In genomic region chr17:64735492-64735891, GRCm38 (mm10) we compare ENCODE assay signal across 23 mouse cellular contexts.
DNase-seq lines count a peak whose midpoint lies in the region; ATAC-seq and TF ChIP-seq lines count a peak whose summit lies in the region.
"Had no signal": no experiment of that assay in that cellular context is flagged by ENCODE, and none has a peak within 500 bp of the region (broad histone marks: within the 10 kb centered on the region; RNA-seq: fewer than 3 reads in every experiment).

No protein-coding gene starts in this region.

- no peak for TF ChIP-seq CTCF in kidney, adult 2 months (conservative IDR thresholded peaks at IDR 0.05; ENCODE audit: insufficient read depth, insufficient read length, low read depth, low read length)

- TF ChIP-seq POLR2A in kidney, adult 2 months (IDR thresholded peaks at IDR 0.05; ENCODE audit: low read depth, low read length) = no peak

- peaks cover 14% of the 10 kb centered on the region for H3K36me3 ChIP-seq in kidney, adult 2 months (ENCODE audit: control insufficient read depth, insufficient read depth, low read length)

- 79% methylated on average over 4 of the region's 4 CpGs for WGBS in kidney, adult 2 months

- peak; percentile 41 for DNase-seq in kidney, adult 2 months
- DNase-seq in kidney, postnatal 4 days = no peak
- DNase-seq in lung, postnatal 25 days (ENCODE audit: low spot score) = peak; percentile 63
- no peak for DNase-seq in left cerebral cortex, postnatal 4 days
- no peak for DNase-seq in left cerebral cortex, adult 18-20 months (ENCODE audit: low spot score in 2 of 2)
- DNase-seq: adrenal gland, postnatal 36 days; cerebellum, postnatal 10 days; heart, postnatal 36 days; kidney, postnatal 10 days; thymus, postnatal 25 days had no signal

- no peak overlapping the region for H3K4me3 ChIP-seq in kidney, adult 2 months (ENCODE audit: insufficient read depth, low read depth, low read length)
- H3K4me3 ChIP-seq: embryonic facial prominence, embryonic 12.5 days; forebrain, embryonic 12.5 days; heart, embryonic 13.5 days; hindbrain, embryonic 15.5 days; left cerebral cortex, adult 2 months; limb, embryonic 15.5 days; midbrain, embryonic 12.5 days; stomach, embryonic 15.5 days had no signal

- intact Hi-C loops in left cerebral cortex, postnatal 4 days (cut with DNase I) = no loop called here

- no peak overlapping the region for H3K27ac ChIP-seq in kidney, adult 2 months (ENCODE audit: insufficient read depth, low read depth, low read length)
- H3K27ac ChIP-seq: embryonic facial prominence, embryonic 12.5 days; forebrain, embryonic 12.5 days; heart, embryonic 13.5 days; hindbrain, embryonic 15.5 days; left cerebral cortex, adult 2 months; limb, embryonic 15.5 days; liver, embryonic 14.5 days; midbrain, embryonic 12.5 days; stomach, embryonic 15.5 days had no signal

- no peaks in the 10 kb centered on the region for H3K27me3 ChIP-seq in kidney, adult 2 months (replicated peaks; ENCODE audit: control insufficient read depth, insufficient read depth, low read length)
- H3K27me3 ChIP-seq: embryonic facial prominence, embryonic 12.5 days; forebrain, embryonic 12.5 days; heart, embryonic 13.5 days; hindbrain, embryonic 15.5 days; limb, embryonic 15.5 days; midbrain, embryonic 12.5 days; stomach, embryonic 15.5 days had no signal

- peak; percentile 32 for ATAC-seq in CD4-positive, CD25-positive, alpha-beta regulatory T cell, adult 4 months
- peak; percentile 75 for ATAC-seq in activated CD4-positive, CD25-positive, alpha-beta regulatory T cell, adult 4 months
- no peak for ATAC-seq in erythroid progenitor cell, adult 5-6 weeks (replicated peaks; ENCODE audit: low FRiP score, poor library complexity, severe bottlenecking)
- ATAC-seq: intestine, embryonic 16.5 days had no signal

- H3K4me1 ChIP-seq in kidney, adult 2 months (ENCODE audit: control insufficient read depth, insufficient read depth, low read length) = no peaks in the 10 kb centered on the region
- H3K4me1 ChIP-seq: forebrain, embryonic 12.5 days; hindbrain, embryonic 15.5 days; limb, embryonic 15.5 days; midbrain, embryonic 12.5 days; stomach, embryonic 15.5 days had no signal

Comparison
In these comparisons a context has a peak if more than half of its experiments do, and no peak if none do; other contexts are left out.
1. DNase-seq: peak in kidney, adult 2 months (single experiment) and lung, postnatal 25 days (single experiment); none in kidney, postnatal 4 days (0 of 2), left cerebral cortex, postnatal 4 days (single experiment) and left cerebral cortex, adult 18-20 months (0 of 2).